Mouse (Mus musculus) heart, postnatal 0 days (tissue): ENCODE measurements around the gene Gm21992. TPM values are rescaled to one million over a fixed set of nuclear protein-coding genes. Genes with fewer than 3 reads are reported as not detected.
"Not testable (repeated sequence)": the region's sequence is repeated elsewhere in the genome, so short reads cannot be mapped to it uniquely, and the experiment has no call there.

ENCODE experiments used
- ATAC-seq: fragments of 200-750 bp; cut with Nextera tagmentation; 2 replicates; pipeline ENCODE4 v1.8.0; 2017; ENCODE audit warnings: low read depth, moderate number of reproducible peaks, moderate library complexity; ENCODE audit not compliant: insufficient read depth
- DNase-seq: peaks from one replicate; pipeline ENCODE4 v3.0.0-alpha.2; 2016; ENCODE audit warnings: low spot score
- H3K27ac ChIP-seq: fragments of 300-500 bp; sonication (generic); 2 replicates; pipeline ENCODE4 v1.5.1; 2014; ENCODE audit warnings: low read depth, mild to moderate bottlenecking
- H3K27me3 ChIP-seq: fragments of 300-500 bp; sonication (generic); 2 replicates; pipeline ENCODE4 v1.6.1; 2014; ENCODE audit warnings: low read length, mixed read lengths; ENCODE audit not compliant: control insufficient read depth, insufficient read depth
- H3K36me3 ChIP-seq: fragments of 300-500 bp; sonication (generic); replicated peaks from 2 replicates; pipeline ENCODE4 v1.6.1; 2014; ENCODE audit warnings: low read length, mixed read lengths; ENCODE audit not compliant: control insufficient read depth, insufficient read depth
- H3K4me1 ChIP-seq: fragments of 300-500 bp; sonication (generic); 2 replicates; pipeline ENCODE4 v1.6.1; 2014; ENCODE audit warnings: antibody characterized with exemption; ENCODE audit not compliant: control insufficient read depth, insufficient read depth
- H3K4me2 ChIP-seq: fragments of 300-500 bp; sonication (generic); 2 replicates; pipeline ENCODE4 v1.6.1; 2014; ENCODE audit warnings: low read depth, mild to moderate bottlenecking, low read length, moderate library complexity
- H3K4me3 ChIP-seq: fragments of 300-500 bp; sonication (generic); 2 replicates; pipeline ENCODE4 v1.5.1; 2014; ENCODE audit warnings: low read depth, low read length
- H3K9ac ChIP-seq: fragments of 300-500 bp; sonication (generic); replicated peaks from 2 replicates; pipeline ENCODE4 v1.6.1; 2014; ENCODE audit warnings: low read depth, low read length, mixed read lengths
- H3K9me3 ChIP-seq: fragments of 300-500 bp; sonication (generic); replicated peaks from 2 replicates; pipeline ENCODE4 v1.6.1; 2016; ENCODE audit warnings: low read length; ENCODE audit not compliant: control insufficient read depth
- CTCF ChIP-seq: IDR thresholded peaks from 2 replicates; pipeline ENCODE4 v1.5.1; 2016; ENCODE audit warnings: antibody characterized with exemption, control low read depth, low read depth
- EP300 ChIP-seq: IDR thresholded peaks from 2 replicates; pipeline ENCODE4 v1.6.1; 2016; ENCODE audit warnings: antibody characterized with exemption, low read depth
- WGBS: fragments of 180-500 bp; shearing (Covaris S2); extraction: QIAGEN DNeasy Blood & Tissue Kit; methylation state at CpG from one replicate; pipeline ENCODE4 v1.1.7; 2014; 5-methylcytosine and 5-hydroxymethylcytosine counted together
- polyA plus RNA-seq: library from polyadenylated mRNA; unstranded; fragments of >200 nt; fragmentation: Nextera tagmentation; extraction: Ambion mirVana; gene quantifications from 2 replicates; pipeline ENCODE4 v1.2.1, GENCODE M21; 2015
- total RNA-seq: library from RNA; depleted of rRNA; stranded (reverse); fragments of >200 nt; gene quantifications from 2 replicates; pipeline ENCODE4 v1.2.3, GENCODE M21; 2014; ENCODE audit warnings: low replicate concordance

Gm21992 gene
- total and polyA plus RNA-seq, 2 experiments from 2014 or later: 12.4 to 17.6 TPM

DNA sequence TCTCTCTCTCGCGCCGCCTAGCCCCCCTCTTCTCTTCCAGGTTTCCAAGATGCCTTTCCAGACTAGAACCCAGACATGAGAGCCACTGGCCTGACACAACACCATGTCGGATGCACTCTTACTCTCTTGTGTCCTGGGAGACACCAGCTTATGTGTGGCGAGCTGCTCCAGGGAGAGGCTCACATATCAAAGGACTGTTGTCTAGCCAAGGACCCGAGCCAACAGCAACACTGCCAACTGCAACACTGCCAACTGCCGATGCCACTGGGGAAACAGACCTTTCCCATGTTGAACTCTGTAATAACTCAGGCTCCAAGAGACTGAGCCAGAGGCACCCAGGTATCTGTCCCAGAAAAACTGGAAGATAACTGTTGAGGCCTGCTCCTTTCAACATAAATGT lies 17.7 kb upstream of the Gm21992 start:
- Histone ChIP-seq H3K4me1 (no peaks in the 10 kb centered on the region), H3K9me3 (no peaks in the 10 kb centered on the region), H3K27ac (no peak overlapping the region), H3K36me3 (peaks cover 6% of the 10 kb centered on the region; the same call in 1 of the 2 replicates), H3K27me3 (no peaks in the 10 kb centered on the region), H3K4me2 (no peak overlapping the region), H3K4me3 (no peak overlapping the region), H3K9ac (no peak overlapping the region)
- no peak for DNase-seq
- TF ChIP-seq CTCF: 0 out of 2 replicates have a peak, but pooled peaks have one; percentile 8
- no peak for TF ChIP-seq EP300
- ATAC-seq: no peak; the same call in 1 of the 2 replicates
- WGBS: 48% methylated on average over 7 of the region's 7 CpGs

GRCm38 (mm10) chr19:4828444-4829114 lies 17.2 kb upstream of the Gm21992 start:
- Histone ChIP-seq H3K4me3 (no peak overlapping the region), H3K36me3 (peaks cover 6% of the 10 kb centered on the region; the same call in 1 of the 2 replicates), H3K27ac (no peak overlapping the region), H3K27me3 (no peaks in the 10 kb centered on the region), H3K4me1 (no peaks in the 10 kb centered on the region), H3K9me3 (no peaks in the 10 kb centered on the region), H3K9ac (no peak overlapping the region), H3K4me2 (no peak overlapping the region)
- WGBS: 67% methylated on average over 16 of the region's 16 CpGs
- DNase-seq (no peak), ATAC-seq (no peak)
- TF ChIP-seq CTCF: no peak
- no peak for TF ChIP-seq EP300

GRCm38 (mm10) chr19:4820678-4821303 lies 9.4 kb upstream of the Gm21992 start:
- H3K9ac ChIP-seq: no peak overlapping the region
- DNase-seq (peak; percentile 23), ATAC-seq (peak; percentile 44)
- no peak overlapping the region for H3K27ac ChIP-seq
- H3K9me3 ChIP-seq: no peaks in the 10 kb centered on the region
- no peaks in the 10 kb centered on the region for H3K36me3 ChIP-seq
- TF ChIP-seq CTCF (no peak), EP300 (no peak)
- H3K27me3 ChIP-seq: no peaks in the 10 kb centered on the region
- H3K4me2 ChIP-seq: no peak overlapping the region
- no peak overlapping the region for H3K4me3 ChIP-seq
- 49% methylated on average over 5 of the region's 5 CpGs for WGBS
- no peaks in the 10 kb centered on the region for H3K4me1 ChIP-seq

DNA sequence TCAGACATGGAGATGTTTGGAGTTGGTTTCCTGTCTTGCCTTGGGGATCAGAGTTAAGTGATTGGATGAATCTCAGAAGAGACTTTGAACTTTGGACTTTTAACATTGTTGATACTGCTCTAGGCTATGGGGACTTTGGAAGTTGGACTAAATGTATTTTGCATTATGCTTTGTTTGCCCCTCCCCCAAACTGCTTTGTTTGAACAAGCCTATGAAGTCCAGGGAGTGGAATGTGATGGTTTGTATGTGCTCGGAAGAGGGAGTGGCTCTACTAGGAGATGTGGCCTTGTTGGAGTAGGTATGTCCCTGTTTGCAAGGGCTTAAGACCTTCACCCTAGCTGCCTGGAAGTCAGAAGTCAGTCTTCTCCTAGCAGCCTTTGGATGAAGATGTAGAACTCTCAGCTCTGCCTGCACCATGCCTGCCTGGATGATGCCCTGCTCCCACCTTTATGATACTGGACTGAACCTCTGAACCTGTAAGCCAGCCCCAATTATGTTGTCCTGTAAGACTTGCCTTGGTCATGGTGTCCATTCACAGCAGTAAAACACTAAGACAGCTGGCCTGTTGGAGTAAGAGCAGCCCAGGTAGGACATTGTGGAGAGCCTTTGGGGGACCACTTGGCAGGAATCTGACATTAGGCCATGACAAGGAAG lies 5.9 kb upstream of the Gm21992 start:
- no peak overlapping the region for H3K9ac ChIP-seq
- 57% methylated on average over 1 of the region's 1 CpGs for WGBS
- H3K27me3 ChIP-seq: no peaks in the 10 kb centered on the region
- no peak overlapping the region for H3K4me2 ChIP-seq
- no peak for TF ChIP-seq EP300
- no peak for TF ChIP-seq CTCF
- H3K9me3 ChIP-seq: no peaks in the 10 kb centered on the region
- DNase-seq: no peak
- no peak for ATAC-seq
- H3K4me1 ChIP-seq: 0 out of 2 replicates have a peak, but pooled peaks cover 1% of the 10 kb centered on the region
- no peak overlapping the region for H3K4me3 ChIP-seq
- no peak overlapping the region for H3K27ac ChIP-seq
- H3K36me3 ChIP-seq: no peaks in the 10 kb centered on the region

DNA sequence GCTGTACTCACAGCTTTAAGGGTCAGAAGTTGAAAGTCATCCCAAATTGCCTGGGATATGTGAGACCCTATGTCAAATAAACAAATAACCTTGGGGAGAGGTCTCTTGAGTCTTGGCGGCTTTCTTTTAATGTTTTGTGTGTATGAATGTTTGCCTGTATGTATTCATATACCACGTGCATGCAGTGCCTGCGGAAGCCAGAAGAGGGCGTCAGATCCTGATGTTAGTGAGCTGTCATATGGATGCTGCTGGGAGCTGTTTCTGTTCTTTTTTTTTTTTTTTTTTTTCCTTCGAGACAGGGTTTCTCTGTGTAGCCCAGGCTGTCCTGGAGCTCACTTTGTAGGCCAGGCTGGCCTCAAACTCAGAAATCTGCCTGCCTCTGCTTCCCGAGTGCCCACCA lies 1.6 kb upstream of the Gm21992 start:
- Histone ChIP-seq H3K27me3 (no peaks in the 10 kb centered on the region), H3K9me3 (no peaks in the 10 kb centered on the region), H3K4me3 (no peak overlapping the region), H3K4me2 (no peak overlapping the region), H3K4me1 (peaks cover 18% of the 10 kb centered on the region; the same call in 1 of the 2 replicates), H3K36me3 (no peaks in the 10 kb centered on the region), H3K9ac (no peak overlapping the region), H3K27ac (no peak overlapping the region)
- ATAC-seq (no peak), DNase-seq (no peak)
- WGBS: 81% methylated on average over 6 of the region's 6 CpGs
- TF ChIP-seq CTCF (peak; percentile 8; the same call in 1 of the 2 replicates), EP300 (no peak)

GRCm38 (mm10) chr19:4812334-4812949 lies 1.0 kb upstream of the Gm21992 start:
- peak overlapping the region; percentile 93 for H3K27ac ChIP-seq
- H3K9ac ChIP-seq: peak overlapping the region; percentile 70
- not testable (repeated sequence) for H3K27me3 ChIP-seq, ATAC-seq, H3K36me3 ChIP-seq, DNase-seq, H3K9me3 ChIP-seq
- H3K4me3 ChIP-seq: peak overlapping the region; percentile 77
- 78% methylated on average over 8 of the region's 8 CpGs for WGBS
- H3K4me1 ChIP-seq: peaks cover 18% of the 10 kb centered on the region; the same call in 1 of the 2 replicates
- peak overlapping the region; percentile 53 for H3K4me2 ChIP-seq
